Mouse (Mus musculus) liver, embryonic 16.5 days (tissue): ENCODE measurements around the gene Zfp709. TPM values are rescaled to one million over a fixed set of nuclear protein-coding genes. Genes with fewer than 3 reads are reported as not detected.
"Not testable (repeated sequence)": the region's sequence is repeated elsewhere in the genome, so short reads cannot be mapped to it uniquely, and the experiment has no call there.

ENCODE experiments used
- ATAC-seq: fragments of 200-750 bp; cut with Nextera tagmentation; 2 replicates; pipeline ENCODE4 v1.8.0; 2017; ENCODE audit warnings: low read depth, mild to moderate bottlenecking, moderate number of reproducible peaks, moderate library complexity
- H3K27ac ChIP-seq: fragments of 300-500 bp; sonication (generic); 2 replicates; pipeline ENCODE4 v1.5.1; 2014; ENCODE audit warnings: mild to moderate bottlenecking, low read length
- H3K27me3 ChIP-seq: fragments of 300-500 bp; sonication (generic); 2 replicates; pipeline ENCODE4 v1.6.1; 2014; ENCODE audit warnings: low read depth, low read length, mixed read lengths; ENCODE audit not compliant: control insufficient read depth, insufficient read depth
- H3K36me3 ChIP-seq: fragments of 300-500 bp; sonication (generic); 2 replicates; pipeline ENCODE4 v1.6.1; 2014; ENCODE audit warnings: mild to moderate bottlenecking; ENCODE audit not compliant: control insufficient read depth, insufficient read depth
- H3K4me1 ChIP-seq: fragments of 300-500 bp; sonication (generic); 2 replicates; pipeline ENCODE4 v1.6.1; 2014; ENCODE audit warnings: low read depth, low read length, mixed read lengths; ENCODE audit not compliant: control insufficient read depth
- H3K4me2 ChIP-seq: fragments of 300-500 bp; sonication (generic); 2 replicates; pipeline ENCODE4 v1.6.1; 2014; ENCODE audit warnings: low read depth, low read length, mixed read lengths
- H3K4me3 ChIP-seq: fragments of 300-500 bp; sonication (generic); 2 replicates; pipeline ENCODE4 v1.5.1; 2014; ENCODE audit warnings: low read depth, mild to moderate bottlenecking, low read length
- H3K9ac ChIP-seq: fragments of 300-500 bp; sonication (generic); 2 replicates; pipeline ENCODE4 v1.6.1; 2014; ENCODE audit warnings: low read depth, low read length
- H3K9me3 ChIP-seq: fragments of 300-500 bp; sonication (generic); replicated peaks from 2 replicates; pipeline ENCODE4 v1.6.1; 2016; ENCODE audit warnings: low read length; ENCODE audit not compliant: control insufficient read depth
- WGBS: fragments of 180-500 bp; shearing (Covaris S2); extraction: QIAGEN DNeasy Blood & Tissue Kit; methylation state at CpG from one replicate; pipeline ENCODE4 v1.1.7; 2014; ENCODE audit not compliant: insufficient replicate concordance; 5-methylcytosine and 5-hydroxymethylcytosine counted together
- polyA plus RNA-seq: library from polyadenylated mRNA; unstranded; fragments of >200 nt; fragmentation: Nextera tagmentation; extraction: Ambion mirVana; gene quantifications from 2 replicates; pipeline ENCODE4 v1.2.1, GENCODE M21; 2015

Zfp709 gene
- 1.3 and 1.8 TPM in 2 replicates for polyA plus RNA-seq

- peak within 1 kb of the TSS; percentile 87 for H3K4me2 ChIP-seq
- 4% methylated on average over 45 of the region's 45 CpGs for WGBS
- peak within 1 kb of the TSS; percentile 74 for H3K27ac ChIP-seq
- no peaks in the 10 kb centered on the region for H3K9me3 ChIP-seq
- H3K27me3 ChIP-seq: no peaks in the 10 kb centered on the region
- H3K9ac ChIP-seq: peak within 1 kb of the TSS; percentile 79
- no peaks in the 10 kb centered on the region; the same call in 1 of the 2 replicates for H3K4me1 ChIP-seq
- H3K36me3 ChIP-seq: peaks cover 3% of the 10 kb centered on the region; the same call in 1 of the 2 replicates
- ATAC-seq: peak; percentile 93
- H3K4me3 ChIP-seq: peak within 1 kb of the TSS; percentile 74
Measured at GRCm38 (mm10) chr8:71881618-71882274, at the start of gene Zfp709. Zfp709 (plus strand) TSS chr8:71882019.

DNA sequence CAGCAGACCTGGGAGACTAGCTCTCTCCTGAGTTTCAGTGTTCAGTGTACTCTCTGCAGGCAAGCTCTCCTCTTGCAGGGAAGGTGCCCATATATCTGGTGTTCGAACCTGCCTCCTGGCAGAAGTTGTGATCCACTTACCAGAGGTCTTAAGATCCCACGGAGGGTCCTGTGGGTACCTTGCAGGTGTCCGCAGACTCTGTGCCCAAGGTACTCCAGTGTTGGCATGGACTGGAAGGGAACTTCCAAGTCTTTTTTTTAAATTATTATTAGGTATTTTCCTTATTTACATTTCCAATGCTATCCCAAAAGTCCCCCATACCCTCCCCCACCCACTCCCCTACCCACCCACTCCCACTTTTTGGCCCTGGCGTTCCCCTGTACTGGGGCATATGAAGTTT is 43.6 kb upstream of the Zfp709 start:
- H3K4me1 ChIP-seq, H3K36me3 ChIP-seq, H3K4me3 ChIP-seq, H3K9ac ChIP-seq, ATAC-seq, H3K27me3 ChIP-seq, H3K27ac ChIP-seq, H3K9me3 ChIP-seq, H3K4me2 ChIP-seq: not testable (repeated sequence)
- 62% methylated on average over 4 of the region's 4 CpGs for WGBS

DNA sequence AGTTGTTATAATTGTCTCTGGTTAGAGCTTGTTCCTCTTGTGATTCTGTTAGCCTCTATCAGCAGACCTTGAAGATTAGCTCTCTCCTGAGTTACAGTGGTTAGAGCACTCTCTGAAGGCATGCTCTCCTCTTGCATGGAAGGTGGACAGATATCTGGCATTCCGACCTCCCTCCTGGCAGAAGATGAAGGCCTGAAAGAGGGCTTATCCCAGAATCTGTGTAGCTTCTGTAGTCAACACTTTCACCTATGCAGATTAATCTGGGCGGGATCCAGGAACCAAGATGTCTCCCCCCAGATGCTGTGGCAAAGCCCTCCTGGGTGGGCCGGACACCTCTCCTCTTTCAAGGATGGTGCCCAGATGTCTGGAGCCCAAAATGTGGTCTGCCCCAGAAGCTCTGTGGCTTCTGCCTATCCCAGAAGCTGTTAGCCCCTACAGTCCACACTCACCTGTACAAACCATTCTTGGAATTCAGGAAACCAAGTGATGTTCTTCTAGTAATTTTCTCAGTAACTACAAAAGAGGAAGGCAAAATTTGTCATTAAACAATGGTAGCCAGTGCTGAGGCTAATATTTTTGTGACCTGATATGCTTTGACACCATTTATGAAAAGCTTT is 40.5 kb upstream of the Zfp709 start:
- not testable (repeated sequence) for H3K36me3 ChIP-seq, H3K4me3 ChIP-seq, H3K9ac ChIP-seq, H3K27me3 ChIP-seq, H3K9me3 ChIP-seq, H3K4me2 ChIP-seq, H3K4me1 ChIP-seq, H3K27ac ChIP-seq, ATAC-seq
- WGBS: 63% methylated on average over 3 of the region's 3 CpGs

- H3K9ac ChIP-seq, H3K27ac ChIP-seq, ATAC-seq, H3K4me3 ChIP-seq, H3K4me2 ChIP-seq, H3K36me3 ChIP-seq, H3K9me3 ChIP-seq, H3K4me1 ChIP-seq, H3K27me3 ChIP-seq: not testable (repeated sequence)
- 54% methylated on average over 2 of the region's 2 CpGs for WGBS
Measured at GRCm38 (mm10) chr8:71842476-71842875, 39.3 kb upstream of the Zfp709 start.

GRCm38 (mm10) chr8:71844453-71844852 is 37.4 kb upstream of the Zfp709 start:
- not testable (repeated sequence) for ATAC-seq, H3K4me3 ChIP-seq, H3K4me2 ChIP-seq, H3K27me3 ChIP-seq, H3K9ac ChIP-seq, H3K27ac ChIP-seq, H3K36me3 ChIP-seq, H3K9me3 ChIP-seq, H3K4me1 ChIP-seq
- WGBS: 50% methylated on average over 1 of the region's 1 CpGs

- not testable (repeated sequence) for H3K36me3 ChIP-seq, H3K4me3 ChIP-seq, H3K4me1 ChIP-seq, H3K27ac ChIP-seq, H3K9me3 ChIP-seq, H3K4me2 ChIP-seq, H3K9ac ChIP-seq, ATAC-seq, H3K27me3 ChIP-seq
- 61% methylated on average over 1 of the region's 1 CpGs for WGBS
Measured at GRCm38 (mm10) chr8:71845993-71846483, 35.8 kb upstream of the Zfp709 start.

- H3K4me3 ChIP-seq, H3K4me2 ChIP-seq, H3K4me1 ChIP-seq, H3K27me3 ChIP-seq, H3K36me3 ChIP-seq, ATAC-seq, H3K9ac ChIP-seq, H3K27ac ChIP-seq, H3K9me3 ChIP-seq: not testable (repeated sequence)
- WGBS: 68% methylated on average over 2 of the region's 2 CpGs
Measured at GRCm38 (mm10) chr8:71846745-71847144, 35.1 kb upstream of the Zfp709 start.

GRCm38 (mm10) chr8:71851014-71851413 is 30.8 kb upstream of the Zfp709 start:
- H3K9me3 ChIP-seq, H3K27me3 ChIP-seq, H3K4me2 ChIP-seq, H3K4me1 ChIP-seq, H3K4me3 ChIP-seq, ATAC-seq, H3K36me3 ChIP-seq, H3K9ac ChIP-seq, H3K27ac ChIP-seq: not testable (repeated sequence)
- WGBS: 30% methylated on average over 1 of the region's 1 CpGs

GRCm38 (mm10) chr8:71853360-71853759 is 28.5 kb upstream of the Zfp709 start:
- not testable (repeated sequence) for H3K27ac ChIP-seq, H3K27me3 ChIP-seq, H3K4me3 ChIP-seq, H3K4me2 ChIP-seq, H3K9ac ChIP-seq, H3K4me1 ChIP-seq, H3K9me3 ChIP-seq, ATAC-seq, H3K36me3 ChIP-seq
